Mouse (Mus musculus): ENCODE data around the gene Thsd7b.

The Thsd7b gene

GRCm38 (mm10) chr1:129272982-129273937 lies at the start of gene Thsd7b:
Gene Thsd7b, plus strand, starts transcription at chr1:129273302.
- DNase-seq (ENCODE audit: low read depth, low spot score), result peak; percentile 65

- DNase-seq (ENCODE audit: low read depth, low spot score), result peak; percentile 44
These were observed 28.8 kb upstream of the Thsd7b start for GRCm38 (mm10) chr1:129244292-129244691.

- DNase-seq (ENCODE audit: low read depth, low spot score), result no peak
These were observed 22.2 kb upstream of the Thsd7b start for GRCm38 (mm10) chr1:129250704-129251443.

GRCm38 (mm10) chr1:129266684-129267083 lies 6.4 kb upstream of the Thsd7b start:
- DNase-seq (ENCODE audit: low read depth, low spot score), result no peak

GRCm38 (mm10) chr1:129304173-129304572 lies 31.1 kb downstream of the Thsd7b start:
- no peak for DNase-seq (ENCODE audit: low read depth, low spot score)

GRCm38 (mm10) chr1:129324388-129324787 lies 51.3 kb downstream of the Thsd7b start:
- DNase-seq (ENCODE audit: low read depth, low spot score), result peak; percentile 65

- DNase-seq (ENCODE audit: low read depth, low spot score), result peak; percentile 7
These were observed 51.7 kb downstream of the Thsd7b start for GRCm38 (mm10) chr1:129324798-129325197.

- DNase-seq (ENCODE audit: low read depth, low spot score), result no peak
These were observed 83.5 kb downstream of the Thsd7b start for GRCm38 (mm10) chr1:129356631-129357030.

- DNase-seq (ENCODE audit: low read depth, low spot score), result peak; percentile 18
These were observed 84.3 kb downstream of the Thsd7b start for GRCm38 (mm10) chr1:129357378-129357777.

GRCm38 (mm10) chr1:129363368-129363767 lies 90.3 kb downstream of the Thsd7b start:
- no peak for DNase-seq (ENCODE audit: low read depth, low spot score)

- DNase-seq (ENCODE audit: low read depth, low spot score), result no peak
These were observed 91.7 kb downstream of the Thsd7b start for GRCm38 (mm10) chr1:129364828-129365227.

GRCm38 (mm10) chr1:129365590-129365989 lies 92.5 kb downstream of the Thsd7b start:
- DNase-seq (ENCODE audit: low read depth, low spot score), result no peak

- peak; percentile 9 for DNase-seq (ENCODE audit: low read depth, low spot score)
These were observed 113.4 kb downstream of the Thsd7b start for GRCm38 (mm10) chr1:129386479-129386878.

GRCm38 (mm10) chr1:129411584-129411983 lies 138.5 kb downstream of the Thsd7b start:
- DNase-seq (ENCODE audit: low read depth, low spot score), result peak; percentile 35

- DNase-seq (ENCODE audit: low read depth, low spot score), result peak; percentile 83
These were observed 148.5 kb downstream of the Thsd7b start for GRCm38 (mm10) chr1:129421581-129421980.

GRCm38 (mm10) chr1:129464414-129464813 lies 191.3 kb downstream of the Thsd7b start:
- no peak for DNase-seq (ENCODE audit: low read depth, low spot score)

- peak; percentile 52 for DNase-seq (ENCODE audit: low read depth, low spot score)
These were observed 200.4 kb downstream of the Thsd7b start for GRCm38 (mm10) chr1:129473504-129473903.

- peak; percentile 53 for DNase-seq (ENCODE audit: low read depth, low spot score)
These were observed 211.3 kb downstream of the Thsd7b start for GRCm38 (mm10) chr1:129484266-129485031.

- DNase-seq (ENCODE audit: low read depth, low spot score), result peak; percentile 51
These were observed 218.0 kb downstream of the Thsd7b start for GRCm38 (mm10) chr1:129491136-129491535.

GRCm38 (mm10) chr1:129493929-129494328 lies 220.8 kb downstream of the Thsd7b start:
- no peak for DNase-seq (ENCODE audit: low read depth, low spot score)

- DNase-seq (ENCODE audit: low read depth, low spot score), result no peak
These were observed 228.6 kb downstream of the Thsd7b start for GRCm38 (mm10) chr1:129501707-129502106.

GRCm38 (mm10) chr1:129516379-129516778 lies 243.3 kb downstream of the Thsd7b start:
- DNase-seq (ENCODE audit: low read depth, low spot score), result peak; percentile 65

All from brain, adult 2 months (tissue).